Mouse (Mus musculus): ENCODE results near the gene Tas2r119.

The Tas2r119 gene

GRCm38 (mm10) chr15:32226381-32226780, 49.3 kb downstream of the Tas2r119 start:
- DNase-seq, result no peak

- DNase-seq, result no peak
Observed at GRCm38 (mm10) chr15:32226888-32227395, 49.9 kb downstream of the Tas2r119 start.

All from lung, postnatal 10 days (tissue).